Mouse (Mus musculus): ENCODE measurements at regions not wholly inside any gene's neighbourhood (a gene's known extent, or its start where the extent isn't known, plus 50 kb on each side); places are given as distances from the start of the nearest gene placed in this dataset.

DNA sequence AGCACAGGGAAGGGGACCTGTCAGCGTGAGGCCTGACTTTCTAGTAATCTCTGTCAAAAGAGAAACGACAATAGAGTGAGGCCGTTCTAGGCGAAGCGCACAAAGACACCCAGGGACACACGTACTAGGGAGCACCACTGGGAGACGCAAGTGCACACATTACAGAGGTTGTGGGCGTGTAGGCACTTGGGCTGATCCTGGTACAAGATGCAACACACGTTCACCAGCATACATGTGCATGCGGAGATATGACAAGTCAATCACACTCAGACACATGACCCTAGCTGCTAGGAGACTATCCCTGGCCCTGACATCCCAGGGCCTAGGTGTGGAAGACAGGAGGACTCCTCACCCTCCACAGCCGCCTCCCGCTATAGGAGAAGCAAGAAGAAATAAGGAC is 327.4 kb upstream of the Dio3 start:
- in situ Hi-C loops (cut with MboI, MseI), result no loop called here

DNA sequence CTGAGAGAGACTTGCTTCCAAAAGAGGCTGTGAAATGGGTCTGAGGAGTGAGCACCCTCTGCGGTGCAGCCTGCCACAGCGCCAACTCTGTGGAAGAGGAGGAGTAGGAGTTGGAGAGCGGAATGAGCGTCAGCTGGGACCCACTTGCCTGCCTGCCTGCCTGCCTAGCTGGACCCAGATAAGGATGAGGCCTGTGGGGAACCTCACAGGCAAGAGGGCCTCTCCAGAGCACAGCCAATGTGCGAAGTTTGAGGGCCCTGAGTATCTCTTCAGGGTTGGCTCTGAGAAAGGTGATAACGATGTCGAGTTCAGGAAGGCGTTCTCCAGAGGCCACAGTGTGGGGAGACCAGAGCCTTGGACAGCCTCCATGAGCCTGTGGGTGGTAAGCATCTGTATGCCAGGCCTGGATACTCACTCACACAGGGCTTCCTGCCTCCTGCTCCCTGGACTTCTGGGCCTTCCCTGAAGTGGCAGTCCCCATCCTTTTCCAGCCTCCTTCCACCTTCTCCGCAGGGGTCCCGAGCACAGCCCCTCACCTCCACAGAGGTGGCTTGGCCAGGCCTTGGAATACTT is 326.9 kb upstream of the Dio3 start:
- in situ Hi-C loops (cut with MboI, MseI), result no loop called here

DNA sequence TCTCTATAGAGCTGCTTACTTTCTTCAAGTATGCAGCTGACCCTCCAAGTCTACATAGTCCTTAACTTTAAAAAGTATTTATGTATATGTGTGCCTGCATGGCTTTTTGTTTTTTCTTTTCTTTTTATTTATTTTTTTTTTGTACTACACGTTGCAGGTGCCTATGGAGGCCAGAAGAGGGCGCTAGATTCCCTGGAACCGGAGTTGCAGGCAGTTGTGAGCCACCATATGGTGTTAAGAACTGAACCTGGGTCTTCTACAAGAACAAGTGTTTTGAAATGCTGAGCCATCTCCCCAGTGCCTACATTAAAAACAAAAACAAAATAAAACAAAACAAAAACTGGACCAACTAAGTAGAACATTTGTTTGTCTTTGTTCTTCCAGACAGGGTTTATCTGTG is 325.9 kb upstream of the Dio3 start:
- in situ Hi-C loops (cut with MboI, MseI), result no loop called here

DNA sequence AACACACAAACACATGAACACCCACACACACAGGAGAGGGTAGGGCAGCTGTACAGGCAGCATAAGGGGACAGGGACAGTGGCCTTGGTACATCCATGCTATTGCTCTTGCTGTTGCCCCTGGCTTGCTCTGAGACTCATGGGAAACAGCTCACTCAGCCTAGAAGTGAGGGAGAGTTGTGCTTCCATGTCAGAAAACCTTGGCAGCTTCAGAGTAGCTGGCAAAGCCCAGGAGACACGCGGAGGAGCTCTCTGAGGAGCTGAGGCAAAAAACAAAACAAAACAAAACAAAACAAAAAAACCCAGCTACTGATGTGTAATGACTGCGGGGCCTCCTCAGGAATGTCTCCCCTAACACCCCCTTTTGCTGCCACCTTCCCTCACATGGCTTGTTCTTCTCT is 321.6 kb upstream of the Dio3 start:
- in situ Hi-C loops (cut with MboI, MseI), result no loop called here

DNA sequence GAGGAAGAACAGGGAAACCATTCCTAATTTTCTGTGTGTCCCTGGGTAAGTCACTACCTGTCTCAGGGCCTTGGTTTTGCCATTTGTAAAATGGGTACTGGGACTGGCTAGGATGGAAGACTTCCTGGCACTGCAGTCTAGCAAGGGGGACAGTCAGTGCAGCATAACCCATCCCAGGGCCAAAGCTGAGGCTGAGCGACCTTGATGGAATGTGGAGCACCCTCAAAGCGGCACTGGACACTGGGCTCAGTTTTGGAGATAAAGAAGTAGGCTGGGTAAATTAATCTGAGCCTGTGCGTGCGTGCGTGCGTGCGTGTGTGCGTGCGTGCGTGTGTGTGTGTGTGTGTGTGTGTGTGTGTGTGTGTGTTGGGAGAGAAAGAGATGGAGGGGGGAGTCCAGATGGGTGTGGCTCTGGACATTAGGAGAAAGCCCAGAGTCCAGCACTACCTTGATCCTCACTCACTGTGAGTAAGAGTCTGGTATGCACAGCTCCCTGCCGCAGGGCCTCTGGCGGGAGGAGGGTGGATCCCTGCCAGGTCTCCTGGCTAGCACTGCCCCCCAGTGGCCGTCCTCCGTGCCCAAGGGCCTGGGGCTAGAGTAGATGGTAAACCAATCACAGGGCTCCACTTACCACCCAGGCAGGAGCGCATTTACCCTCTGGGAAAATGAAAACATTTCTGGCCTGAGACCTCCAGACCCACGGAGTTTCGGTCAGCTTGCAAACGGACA is 320.3 kb upstream of the Dio3 start:
- in situ Hi-C loops (cut with MboI, MseI), result no loop called here

DNA sequence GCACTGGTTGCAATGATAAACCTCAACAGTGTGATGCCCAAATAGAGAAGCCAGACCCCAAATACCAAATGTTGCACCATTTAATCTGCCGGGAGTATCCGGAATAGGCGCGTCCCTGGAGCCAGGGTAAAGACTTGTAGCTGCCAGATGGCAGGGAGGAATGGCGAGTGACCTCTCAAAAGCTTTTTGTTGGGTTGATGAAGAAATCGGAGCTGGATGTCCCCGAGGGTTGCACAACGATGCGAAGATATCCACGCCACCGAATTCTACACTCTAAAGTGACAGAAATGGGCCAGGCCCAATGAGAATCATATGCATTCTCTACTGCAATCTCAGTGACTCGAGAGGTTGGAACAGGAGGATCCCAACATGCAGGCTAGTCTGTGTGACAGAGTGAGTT is 312.1 kb upstream of the Dio3 start:
- in situ Hi-C loops (cut with MboI, MseI), result no loop called here

DNA sequence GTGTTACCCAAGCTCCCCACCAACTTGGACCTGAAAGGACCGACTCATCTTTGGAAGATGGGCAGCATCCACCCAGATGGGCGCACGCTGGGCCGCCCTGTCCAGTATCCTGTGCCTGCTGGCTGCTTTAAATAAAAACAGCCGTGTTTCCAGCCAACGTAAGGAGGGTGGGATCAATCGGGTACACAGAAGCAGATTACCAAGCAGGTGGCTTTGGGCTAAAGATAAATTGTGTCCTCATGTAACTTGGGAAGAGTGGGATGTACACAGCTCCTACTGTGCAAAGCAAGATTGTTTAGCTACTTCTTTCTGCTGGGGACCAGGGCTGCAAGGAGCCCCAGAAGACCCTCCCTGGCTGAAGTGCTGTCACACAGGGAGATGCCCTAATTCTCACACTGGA is 310.6 kb upstream of the Dio3 start:
- in situ Hi-C loops (cut with MboI, MseI), result no loop called here

DNA sequence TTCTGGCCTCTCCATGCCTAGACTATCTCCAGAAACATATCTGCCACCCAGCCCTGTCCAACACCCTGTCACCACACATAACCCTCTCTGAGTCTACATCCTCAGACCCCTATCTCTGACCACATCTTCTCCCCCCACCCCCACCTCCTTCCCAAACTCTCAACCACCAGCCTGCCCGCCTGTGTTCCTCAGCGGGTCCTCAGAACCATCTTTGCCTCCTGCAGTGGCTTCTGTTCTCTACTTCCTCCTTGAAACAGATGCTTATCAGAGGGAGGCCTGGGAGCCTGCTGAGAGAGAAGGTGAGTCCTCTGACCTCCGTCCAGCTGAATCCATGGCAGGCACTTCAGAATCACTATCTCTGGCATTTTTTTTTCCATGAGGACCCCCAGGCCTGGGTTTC is 307.4 kb upstream of the Dio3 start:
- in situ Hi-C loops (cut with MboI, MseI), result no loop called here

DNA sequence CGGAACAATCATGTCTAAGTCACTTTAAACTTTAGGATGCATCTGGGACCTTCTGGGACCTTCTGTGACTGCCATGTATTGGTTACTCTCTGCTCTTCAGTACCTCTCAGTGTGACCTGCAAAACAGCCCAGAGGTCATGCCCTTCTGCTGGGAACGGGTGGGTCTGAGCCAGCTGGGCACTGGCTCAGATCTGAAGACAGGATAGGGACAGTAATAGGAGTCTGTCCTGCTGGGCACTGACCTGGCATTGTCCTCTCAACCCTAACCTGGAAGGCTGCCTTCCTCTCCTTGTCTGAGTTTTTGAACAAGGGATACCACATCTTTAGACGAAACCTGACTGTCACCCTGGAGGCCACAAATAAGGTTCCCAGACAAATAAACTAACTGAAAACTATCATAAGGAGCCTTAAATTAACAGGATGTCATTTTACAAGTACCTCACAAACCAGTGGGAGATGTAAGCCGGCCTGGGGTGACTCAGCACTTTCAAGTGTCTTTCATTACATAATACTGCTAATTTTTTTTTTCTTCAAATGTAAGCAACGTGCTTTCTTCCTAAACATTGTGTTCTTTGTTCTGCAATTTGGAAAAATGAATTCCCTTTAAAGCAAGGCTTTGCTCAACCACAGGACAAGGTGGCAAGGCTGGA is 306.4 kb upstream of the Dio3 start:
- in situ Hi-C loops (cut with MboI, MseI), result no loop called here

DNA sequence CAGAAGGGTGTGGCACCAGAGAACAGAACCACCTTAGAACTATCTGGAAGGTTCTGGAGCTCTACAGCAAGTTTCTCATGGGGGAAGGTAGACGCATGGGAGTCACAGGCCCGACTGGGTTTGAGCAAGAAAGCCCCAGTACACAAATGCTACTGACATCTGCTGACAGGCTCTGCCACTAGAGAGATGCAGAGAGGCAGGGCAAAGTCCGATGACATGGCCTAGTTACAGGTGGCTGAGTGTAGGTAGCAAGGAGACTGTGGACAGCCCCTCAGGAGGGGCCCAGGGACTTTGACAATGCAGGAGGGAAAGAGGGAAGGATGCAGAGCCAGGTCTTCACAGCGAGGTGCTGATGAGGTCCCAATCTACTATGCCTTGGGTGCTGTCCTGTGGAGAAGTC is 305.3 kb upstream of the Dio3 start:
- in situ Hi-C loops (cut with MboI, MseI), result no loop called here

DNA sequence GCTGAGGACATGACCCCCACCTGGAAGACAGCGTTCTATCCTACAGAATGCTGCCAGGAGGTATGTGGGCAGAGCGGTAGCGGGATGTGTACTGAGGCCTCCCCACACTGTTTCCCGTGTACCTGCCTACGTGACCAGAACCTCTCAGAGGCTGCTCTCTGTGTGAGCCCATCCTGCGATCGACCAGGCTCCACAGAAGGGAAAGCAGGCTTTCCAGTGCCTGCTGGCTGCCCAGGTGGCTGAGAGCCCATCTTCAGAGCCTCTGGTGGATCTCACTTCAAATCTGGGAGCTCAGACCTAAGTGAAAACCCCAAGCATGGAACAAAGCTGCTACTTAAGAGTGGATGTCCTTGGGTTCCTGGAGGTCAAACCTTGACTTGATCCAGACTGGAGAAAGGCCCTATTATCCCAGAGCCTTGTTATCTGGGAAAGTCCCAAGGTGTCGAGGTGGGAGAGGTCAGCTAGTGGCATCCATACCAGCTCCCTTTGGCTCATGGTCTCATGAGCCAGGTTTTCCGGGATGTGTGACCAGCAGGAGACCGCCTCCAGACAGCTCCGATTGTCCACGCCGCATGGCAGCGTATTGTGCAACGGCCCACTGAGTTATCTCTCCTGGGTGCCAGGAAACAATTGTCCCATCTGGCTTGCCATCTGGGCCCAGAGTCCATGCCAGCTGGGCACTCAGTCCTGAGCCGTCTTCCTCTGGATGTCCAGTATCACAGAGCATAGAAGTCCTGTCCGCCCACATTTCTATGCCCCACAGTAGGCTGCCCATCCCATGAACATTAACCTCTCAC is 303.5 kb upstream of the Dio3 start:
- in situ Hi-C loops (cut with MboI, MseI), result no loop called here

DNA sequence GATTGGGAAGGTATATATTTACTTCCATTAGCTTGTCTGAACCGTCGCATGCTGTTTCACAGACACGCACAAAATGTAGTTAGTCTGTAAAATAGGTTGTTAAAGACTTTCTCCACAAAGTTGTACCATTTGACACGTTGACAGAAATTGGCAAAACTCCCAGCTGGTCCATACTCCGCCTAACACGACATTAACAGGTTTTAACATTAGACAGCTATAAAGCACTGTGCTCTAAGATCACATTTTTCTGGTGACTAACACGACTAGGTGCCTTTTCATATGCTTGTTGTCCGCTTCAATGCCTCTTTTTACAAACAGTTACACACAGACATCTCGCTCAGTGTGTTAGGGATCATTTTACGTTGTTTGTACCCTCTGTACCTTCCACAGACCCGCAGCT is 294.2 kb upstream of the Dio3 start:
- in situ Hi-C loops (cut with MboI, MseI), result no loop called here

DNA sequence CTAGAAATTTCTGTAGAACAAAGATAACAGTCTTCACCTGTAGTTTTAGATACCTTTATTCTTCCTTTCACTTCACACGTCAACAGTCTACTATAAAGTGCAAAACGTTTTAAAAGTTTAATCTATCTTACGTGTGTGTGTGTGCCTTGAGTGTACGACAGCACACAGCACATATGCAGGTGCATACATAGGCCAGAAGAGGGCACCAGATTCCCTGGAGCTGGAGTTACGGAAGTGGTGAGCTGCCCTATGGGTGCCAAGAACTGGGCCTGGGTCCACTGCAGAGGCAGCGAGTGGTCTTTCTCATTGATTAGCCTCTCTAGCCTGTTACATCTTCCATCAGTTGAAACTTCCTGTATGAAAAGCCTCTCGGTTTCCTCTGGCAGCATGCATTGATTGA is 285.5 kb upstream of the Dio3 start:
- in situ Hi-C loops (cut with MboI, MseI), result no loop called here

DNA sequence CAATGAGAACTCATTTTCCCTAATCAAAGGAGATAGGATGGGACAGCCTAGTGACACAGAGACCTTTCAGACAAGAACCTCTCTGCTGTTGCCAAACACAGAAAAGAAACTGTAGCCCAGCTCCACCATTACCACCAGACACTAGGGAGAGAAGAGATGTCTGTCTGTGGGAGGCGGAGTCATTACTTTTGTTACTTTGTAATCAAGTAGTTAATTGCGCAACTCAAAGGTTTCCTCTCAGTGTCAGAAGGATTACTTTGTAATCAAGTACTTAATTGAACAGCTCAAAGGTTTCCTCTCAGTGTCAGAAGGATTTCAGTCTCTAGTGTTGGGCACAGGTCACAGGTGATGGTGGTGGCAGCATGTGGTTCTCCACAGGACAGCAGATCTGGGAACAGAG is 276.2 kb upstream of the Dio3 start:
- in situ Hi-C loops (cut with MboI, MseI), result loop anchor here (10.0 kb wide), 1 partner anchor 522 kb away; no protein-coding TSS in a partner anchor

DNA sequence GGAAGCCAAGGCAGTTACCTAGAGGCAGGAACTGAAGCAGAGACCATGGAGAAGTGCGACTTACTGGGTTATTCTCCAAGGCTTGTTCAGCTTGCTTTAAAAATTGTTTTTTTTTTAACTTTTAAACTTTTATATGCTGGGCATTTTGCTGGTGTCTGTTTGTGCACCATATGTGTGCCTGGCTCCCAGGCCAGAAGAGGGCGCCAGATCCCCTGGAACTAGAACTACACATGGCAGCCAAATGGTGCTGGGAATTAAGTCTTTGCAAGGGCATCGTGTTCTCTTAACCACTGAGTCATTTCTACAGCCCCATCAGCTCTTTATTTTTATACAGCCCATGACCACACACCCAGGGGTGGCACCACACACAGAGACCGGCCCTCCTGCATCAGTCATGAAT is 269.7 kb upstream of the Dio3 start:
- in situ Hi-C loops (cut with MboI, MseI), result loop anchor here (10.0 kb wide), 1 partner anchor 516 kb away; no protein-coding TSS in a partner anchor

DNA sequence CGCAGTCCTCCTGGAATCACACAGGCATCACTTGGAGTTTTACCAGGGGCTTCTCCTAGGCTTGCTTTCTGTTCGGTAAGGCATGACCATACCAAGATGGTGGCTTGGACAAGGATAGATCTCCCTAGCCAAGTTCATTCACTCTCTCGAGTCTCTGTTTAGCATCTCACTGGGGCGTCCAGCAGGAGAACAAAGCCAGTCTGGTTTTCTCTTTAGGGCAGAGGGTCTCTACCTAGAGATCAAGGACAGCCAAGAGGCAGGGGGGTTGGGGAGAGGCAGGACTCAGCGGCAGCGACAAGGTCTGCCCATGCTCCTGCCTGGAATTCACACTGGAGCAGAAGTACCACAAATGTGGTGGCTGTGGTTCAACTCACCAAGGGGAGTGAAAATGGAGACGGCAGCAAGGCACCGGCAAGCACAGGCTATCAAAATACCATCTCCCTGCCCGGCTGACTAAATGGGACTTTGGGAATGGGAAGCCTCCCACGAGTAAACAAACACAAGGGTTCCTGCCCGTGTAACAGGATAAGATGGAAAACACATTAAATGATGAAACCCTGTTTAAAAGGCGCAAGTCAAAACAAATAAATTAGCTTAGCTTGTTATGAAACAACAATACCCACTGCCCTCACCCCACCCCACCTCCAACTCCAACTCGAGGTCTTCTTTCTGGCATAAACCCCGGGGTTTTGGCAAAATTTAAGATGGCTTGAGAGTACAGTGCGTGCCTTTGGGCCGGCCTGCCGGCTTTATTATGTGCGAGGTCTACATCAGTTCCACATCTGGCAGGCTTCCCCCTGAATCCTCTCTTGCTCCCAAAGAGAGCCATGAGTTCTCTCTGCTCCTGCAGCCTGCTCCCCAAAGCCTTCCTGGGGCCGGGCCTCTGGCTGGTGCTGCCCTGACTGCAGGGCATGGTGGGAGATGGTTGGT is 258.1 kb upstream of the Dio3 start:
- in situ Hi-C loops (cut with MboI, MseI), result no loop called here

DNA sequence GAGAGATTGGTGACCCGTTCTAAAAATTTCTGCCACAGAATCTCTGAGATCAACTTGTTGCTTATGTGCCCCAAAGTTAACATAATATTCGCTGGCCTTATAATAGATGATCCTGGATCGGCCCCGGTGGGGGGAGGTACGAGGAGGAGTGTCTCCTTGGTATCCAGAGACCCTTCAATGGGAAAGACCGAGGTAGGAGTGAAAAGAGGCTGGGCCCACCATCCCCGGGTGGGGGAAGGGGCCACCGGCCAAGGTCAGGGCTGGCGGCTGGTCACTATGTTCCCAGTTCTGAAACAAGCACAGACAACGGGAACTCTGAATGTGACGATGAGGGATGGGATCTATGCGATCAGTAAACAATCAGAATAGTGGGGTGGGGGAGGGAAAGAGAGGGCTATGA is 257.2 kb upstream of the Dio3 start:
- in situ Hi-C loops (cut with MboI, MseI), result no loop called here

DNA sequence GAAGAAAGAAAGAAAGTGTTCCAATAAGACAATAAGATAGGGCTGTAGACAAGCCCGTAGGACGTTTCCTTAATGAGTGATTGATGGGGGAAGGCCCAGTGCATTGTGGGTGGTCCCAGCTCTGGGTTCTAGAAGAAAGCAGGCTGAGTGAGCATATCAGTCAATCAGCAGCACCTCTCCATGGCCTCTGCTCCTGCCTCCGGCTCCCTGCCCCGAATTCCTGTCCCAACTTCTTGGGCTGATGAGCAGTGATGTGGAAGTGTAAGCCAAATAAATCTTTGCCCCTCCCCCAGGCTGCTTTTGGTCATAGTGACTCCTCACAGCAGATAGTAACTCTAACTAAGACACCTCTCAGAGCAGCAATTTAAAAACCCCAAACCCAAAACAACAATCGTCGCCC is 256.2 kb upstream of the Dio3 start:
- in situ Hi-C loops (cut with MboI, MseI), result no loop called here

DNA sequence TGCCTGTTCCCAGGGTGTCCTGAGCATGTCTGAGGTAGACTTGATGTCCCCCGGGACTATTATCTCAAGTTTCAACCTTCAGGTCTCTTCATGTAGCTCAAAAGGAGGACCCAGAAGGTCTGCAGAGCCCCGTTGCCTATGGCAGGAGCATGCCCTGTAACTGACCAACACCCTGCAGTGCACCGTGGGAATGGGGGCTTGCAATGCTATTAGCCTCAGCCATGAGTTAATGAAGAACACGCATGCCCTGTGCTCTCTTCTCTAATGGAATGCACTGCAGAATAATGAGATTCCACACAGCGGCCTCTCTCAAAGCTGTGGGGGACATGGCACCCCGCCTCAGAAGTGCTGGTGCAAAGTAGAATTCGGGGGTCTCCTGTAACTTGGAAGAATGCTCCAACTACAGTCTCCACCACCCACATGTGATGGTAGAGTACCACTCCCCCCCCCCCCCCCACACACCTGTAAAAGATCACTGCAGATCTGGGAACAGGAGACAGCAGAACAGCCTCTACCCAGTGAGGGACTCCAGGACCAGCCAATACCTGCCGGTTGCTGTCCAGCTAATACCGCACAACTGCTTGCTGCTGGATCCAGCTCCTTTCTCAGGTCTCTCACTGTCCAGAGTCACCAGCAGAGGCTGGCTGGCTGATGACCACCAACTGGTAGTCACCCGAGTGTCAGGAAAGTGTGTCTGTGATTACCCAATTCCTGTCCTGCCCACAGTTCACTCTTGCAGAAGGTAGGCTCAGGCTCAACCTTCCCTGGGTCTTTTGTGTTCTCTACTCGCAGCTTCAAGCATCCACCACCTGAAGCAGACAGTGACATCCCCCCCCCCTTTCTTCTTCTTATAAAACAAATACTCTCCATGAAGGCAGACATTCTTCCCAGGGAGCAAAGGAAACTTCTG is 255.4 kb upstream of the Dio3 start:
- in situ Hi-C loops (cut with MboI, MseI), result no loop called here

DNA sequence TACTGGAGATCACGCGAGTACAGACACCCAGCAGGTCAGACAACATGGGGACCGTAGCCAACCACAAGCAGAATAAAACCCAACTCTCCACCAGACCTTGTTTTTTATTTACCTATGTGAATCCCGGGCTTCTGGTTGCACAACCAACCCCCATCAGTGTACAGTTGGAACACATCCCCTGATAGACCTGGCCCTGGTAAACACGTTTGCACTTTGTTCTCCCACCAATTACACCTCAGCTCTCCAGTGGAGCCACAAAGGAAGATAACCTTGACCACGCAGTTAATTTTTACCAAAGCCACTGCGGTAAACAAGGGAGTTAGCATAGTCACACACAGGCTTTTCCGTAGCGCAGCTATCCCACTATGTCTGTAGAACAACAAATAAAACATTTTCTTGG is 254.6 kb upstream of the Dio3 start:
- in situ Hi-C loops (cut with MboI, MseI), result no loop called here
